Mouse (Mus musculus) midbrain, embryonic 11.5 days (tissue): Measurements from ENCODE around the gene Sfxn5. TPM values are rescaled to one million over a fixed set of nuclear protein-coding genes. Genes with fewer than 3 reads are reported as not detected.
A peak's percentile ranks its signal among the peaks of the same experiment; 100 is the strongest.

Source experiments
- ATAC-seq: fragments of 200-750 bp; cut with Nextera tagmentation; 2 replicates; pipeline ENCODE4 v1.8.0; 2017; ENCODE audit warnings: moderate TSS enrichment, moderate library complexity; ENCODE audit not compliant: low FRiP score
- DNase-seq: peaks from one replicate; pipeline ENCODE4 v3.0.0; 2015; ENCODE audit warnings: low spot score; ENCODE audit errors: missing footprints
- H3K27ac ChIP-seq: fragments of 300-500 bp; sonication (generic); 2 replicates; pipeline ENCODE4 v1.5.1; 2014; ENCODE audit warnings: low read depth, low read length
- H3K27me3 ChIP-seq: fragments of 300-500 bp; sonication (generic); 2 replicates; pipeline ENCODE4 v1.6.1; 2014; ENCODE audit warnings: mild to moderate bottlenecking, low read length, moderate library complexity, mixed read lengths; ENCODE audit not compliant: control insufficient read depth, insufficient read depth
- H3K36me3 ChIP-seq: fragments of 300-500 bp; sonication (generic); 2 replicates; pipeline ENCODE4 v1.6.1; 2014; ENCODE audit warnings: mild to moderate bottlenecking, low read length, moderate library complexity, mixed read lengths; ENCODE audit not compliant: control insufficient read depth, insufficient read depth
- H3K4me1 ChIP-seq: fragments of 300-500 bp; sonication (generic); 2 replicates; pipeline ENCODE4 v1.6.1; 2014; ENCODE audit warnings: low read length; ENCODE audit not compliant: control insufficient read depth, insufficient read depth
- H3K4me2 ChIP-seq: fragments of 300-500 bp; sonication (generic); 2 replicates; pipeline ENCODE4 v1.6.1; 2014; ENCODE audit warnings: mild to moderate bottlenecking, moderate library complexity
- H3K4me3 ChIP-seq: fragments of 300-500 bp; sonication (generic); 2 replicates; pipeline ENCODE4 v1.5.1; 2014; ENCODE audit warnings: low read depth, low read length
- H3K9ac ChIP-seq: fragments of 300-500 bp; sonication (generic); 2 replicates; pipeline ENCODE4 v1.6.1; 2014; ENCODE audit warnings: low read length
- H3K9me3 ChIP-seq: fragments of 300-500 bp; sonication (generic); 2 replicates; pipeline ENCODE4 v1.6.1; 2016; ENCODE audit warnings: low read length; ENCODE audit not compliant: control insufficient read depth
- WGBS: fragments of 180-500 bp; shearing (Covaris S2); extraction: QIAGEN DNeasy Blood & Tissue Kit; methylation state at CpG from one replicate; pipeline ENCODE4 v1.1.7; 2014; 5-methylcytosine and 5-hydroxymethylcytosine counted together
- polyA plus RNA-seq: library from polyadenylated mRNA; unstranded; fragments of >200 nt; fragmentation: Nextera tagmentation; extraction: Ambion mirVana; gene quantifications from 2 replicates; pipeline ENCODE4 v1.2.1, GENCODE M21; 2014

The Sfxn5 gene
- 5.7 and 6.2 TPM in 2 replicates for polyA plus RNA-seq

GRCm38 (mm10) chr6:85333000-85333669 lies at the start of gene Sfxn5:
Gene Sfxn5 (minus strand): TSS chr6:85333422.
- Histone ChIP-seq H3K36me3 (no peaks in the 10 kb centered on the region), H3K27me3 (peaks cover 7% of the 10 kb centered on the region), H3K4me2 (peak within 1 kb of the TSS; percentile 98), H3K4me3 (peak within 1 kb of the TSS; percentile 67), H3K4me1 (peaks cover 5% of the 10 kb centered on the region), H3K9me3 (no peaks in the 10 kb centered on the region), H3K9ac (peak within 1 kb of the TSS; percentile 76), H3K27ac (peak within 1 kb of the TSS; percentile 68)
- DNase-seq (peak; percentile 99), ATAC-seq (peak; percentile 98)
- under 1% methylated on average over 49 of the region's 49 CpGs for WGBS

GRCm38 (mm10) chr6:85382791-85383190 lies 49.6 kb upstream of the Sfxn5 start:
- no peaks in the 10 kb centered on the region for H3K9me3 ChIP-seq
- H3K9ac ChIP-seq = no peak overlapping the region
- H3K36me3 ChIP-seq = no peaks in the 10 kb centered on the region
- H3K27ac ChIP-seq = no peak overlapping the region
- DNase-seq (no peak), ATAC-seq (no peak)
- no peaks in the 10 kb centered on the region for H3K27me3 ChIP-seq
- peaks cover 5% of the 10 kb centered on the region for H3K4me1 ChIP-seq
- WGBS = 83% methylated on average over 2 of the region's 2 CpGs
- H3K4me2 ChIP-seq = no peak overlapping the region
- no peak overlapping the region for H3K4me3 ChIP-seq

- no peaks in the 10 kb centered on the region for H3K36me3 ChIP-seq
- no peak overlapping the region for H3K9ac ChIP-seq
- ATAC-seq = 0 out of 2 replicates have a peak, but pooled peaks have one; percentile 4
- no peak overlapping the region for H3K27ac ChIP-seq
- H3K27me3 ChIP-seq = no peaks in the 10 kb centered on the region
- WGBS = 81% methylated on average over 10 of the region's 10 CpGs
- H3K4me1 ChIP-seq = peaks cover 5% of the 10 kb centered on the region
- no peaks in the 10 kb centered on the region for H3K9me3 ChIP-seq
- no peak for DNase-seq
- no peak overlapping the region for H3K4me3 ChIP-seq
- H3K4me2 ChIP-seq = no peak overlapping the region
These were observed 48.4 kb upstream of the Sfxn5 start for GRCm38 (mm10) chr6:85381648-85382020.

- H3K27me3 ChIP-seq = no peaks in the 10 kb centered on the region; the same call in 1 of the 2 replicates
- peaks cover 5% of the 10 kb centered on the region for H3K4me1 ChIP-seq
- DNase-seq = peak; percentile 88
These were observed 47.9 kb upstream of the Sfxn5 start for GRCm38 (mm10) chr6:85380901-85381647.

GRCm38 (mm10) chr6:85380201-85380900 lies 47.1 kb upstream of the Sfxn5 start:
- peak; percentile 99 for DNase-seq
- no peaks in the 10 kb centered on the region; the same call in 1 of the 2 replicates for H3K27me3 ChIP-seq
- no peak overlapping the region for H3K9ac ChIP-seq
- H3K4me1 ChIP-seq = peaks cover 5% of the 10 kb centered on the region
- H3K4me3 ChIP-seq = no peak overlapping the region
- peak; percentile 91 for ATAC-seq
- H3K27ac ChIP-seq = no peak overlapping the region
- H3K4me2 ChIP-seq = peak overlapping the region; percentile 32; the same call in 1 of the 2 replicates
- 28% methylated on average over 10 of the region's 10 CpGs for WGBS
- H3K36me3 ChIP-seq = no peaks in the 10 kb centered on the region
- no peaks in the 10 kb centered on the region for H3K9me3 ChIP-seq

More at GRCm38 (mm10) chr6:85380901-85381647, 47.9 kb upstream of the Sfxn5 start:
- H3K4me2 ChIP-seq = peak overlapping the region; percentile 32; the same call in 1 of the 2 replicates
- peak overlapping the region; percentile 36; the same call in 1 of the 2 replicates for H3K27ac ChIP-seq
- H3K9ac ChIP-seq = peak overlapping the region; percentile 14; the same call in 1 of the 2 replicates
- H3K4me3 ChIP-seq = no peak overlapping the region
- peak; percentile 2 for ATAC-seq
- no peaks in the 10 kb centered on the region for H3K9me3 ChIP-seq
- no peaks in the 10 kb centered on the region for H3K36me3 ChIP-seq
- 13% methylated on average over 17 of the region's 17 CpGs for WGBS

- DNase-seq = no peak
- ATAC-seq = no peak
- WGBS = 57% methylated on average over 8 of the region's 8 CpGs
These were observed 45.4 kb upstream of the Sfxn5 start for GRCm38 (mm10) chr6:85378629-85379028.

GRCm38 (mm10) chr6:85377876-85378275 lies 44.7 kb upstream of the Sfxn5 start:
- DNase-seq (peak; percentile 49), ATAC-seq (no peak)
- H3K9me3 ChIP-seq = no peaks in the 10 kb centered on the region
- H3K27ac ChIP-seq = no peak overlapping the region
- no peak overlapping the region for H3K4me3 ChIP-seq
- H3K4me2 ChIP-seq = no peak overlapping the region
- 67% methylated on average over 5 of the region's 5 CpGs for WGBS
- no peaks in the 10 kb centered on the region; the same call in 1 of the 2 replicates for H3K27me3 ChIP-seq
- H3K4me1 ChIP-seq = peaks cover 12% of the 10 kb centered on the region
- no peaks in the 10 kb centered on the region for H3K36me3 ChIP-seq
- no peak overlapping the region for H3K9ac ChIP-seq

More at GRCm38 (mm10) chr6:85378629-85379028, 45.4 kb upstream of the Sfxn5 start:
- Histone ChIP-seq H3K4me3 (no peak overlapping the region), H3K27me3 (no peaks in the 10 kb centered on the region; the same call in 1 of the 2 replicates), H3K27ac (no peak overlapping the region), H3K4me1 (peaks cover 12% of the 10 kb centered on the region), H3K9ac (no peak overlapping the region), H3K9me3 (no peaks in the 10 kb centered on the region), H3K36me3 (no peaks in the 10 kb centered on the region), H3K4me2 (no peak overlapping the region)

GRCm38 (mm10) chr6:85377066-85377734 lies 44.0 kb upstream of the Sfxn5 start:
- Histone ChIP-seq H3K4me3 (no peak overlapping the region), H3K9me3 (no peaks in the 10 kb centered on the region), H3K27ac (no peak overlapping the region), H3K4me2 (no peak overlapping the region), H3K27me3 (no peaks in the 10 kb centered on the region; the same call in 1 of the 2 replicates), H3K9ac (no peak overlapping the region), H3K4me1 (peaks cover 12% of the 10 kb centered on the region), H3K36me3 (no peaks in the 10 kb centered on the region)
- DNase-seq (no peak), ATAC-seq (no peak)
- 82% methylated on average over 4 of the region's 4 CpGs for WGBS
